Mouse (Mus musculus) ES-E14 (cell line): ENCODE results near the gene Srpk1. TPM values are rescaled to one million over a fixed set of nuclear protein-coding genes. Genes with fewer than 3 reads are reported as not detected.

ENCODE experiments used
- DNase-seq: peaks from one replicate; pipeline ENCODE4 v3.0.0-alpha.2; 2013; ENCODE audit warnings: low read depth, low spot score
- H3K27ac ChIP-seq: 2 replicates; pipeline ENCODE4 v1.5.1; 2012; ENCODE audit warnings: low read depth, mild to moderate bottlenecking, low read length, moderate library complexity, mixed read lengths; ENCODE audit not compliant: poor library complexity, insufficient read depth, severe bottlenecking
- H3K36me3 ChIP-seq: 2 replicates; pipeline ENCODE4 v1.6.1; 2012; ENCODE audit warnings: mild to moderate bottlenecking, low read length, moderate library complexity, mixed read lengths; ENCODE audit not compliant: control insufficient read depth, poor library complexity, insufficient read depth, severe bottlenecking
- H3K4me1 ChIP-seq, 2 experiments: fragments of 150-350 bp in 1 of 2; sonication (generic) in 1 of 2; 2 replicates each; pipeline ENCODE4 v1.6.1; 2012; ENCODE audit warnings: low read length in 2 of 2, mild to moderate bottlenecking in 1 of 2, mixed read lengths in 1 of 2; ENCODE audit not compliant: control insufficient read depth in 2 of 2, insufficient read depth in 2 of 2, poor library complexity in 1 of 2
- H3K4me3 ChIP-seq, 2 experiments: fragments of 150-350 bp in 1 of 2; sonication (generic) in 1 of 2; 2 replicates each; pipeline ENCODE4 v1.5.1; 2012; ENCODE audit warnings: low read length in 2 of 2, low read depth in 1 of 2, mild to moderate bottlenecking in 1 of 2, mixed read lengths in 1 of 2; ENCODE audit not compliant: insufficient read depth in 1 of 2, poor library complexity in 1 of 2, severe bottlenecking in 1 of 2
- H3K9ac ChIP-seq: 2 replicates; pipeline ENCODE4 v1.6.1; 2012; ENCODE audit warnings: low read depth, mild to moderate bottlenecking, low read length, mixed read lengths; ENCODE audit not compliant: poor library complexity, insufficient read depth, severe bottlenecking
- H3K9me3 ChIP-seq: fragments of 150-350 bp; sonication (generic); 2 replicates; pipeline ENCODE4 v1.6.1; 2012; ENCODE audit warnings: low read depth, mild to moderate bottlenecking, low read length; ENCODE audit not compliant: control insufficient read depth, insufficient read depth
- CHD2 ChIP-seq: IDR thresholded peaks from 2 replicates; pipeline ENCODE4 v1.6.1; 2014; ENCODE audit warnings: mild to moderate bottlenecking, low read depth, low read length, inconsistent platforms
- HCFC1 ChIP-seq: IDR thresholded peaks from 2 replicates; pipeline ENCODE4 v1.6.1; 2012; ENCODE audit warnings: low read length, inconsistent platforms, borderline replicate concordance; ENCODE audit not compliant: insufficient read depth
- MAFK ChIP-seq: IDR thresholded peaks from 2 replicates; pipeline ENCODE4 v1.6.1; 2014; ENCODE audit warnings: mild to moderate bottlenecking, low read depth, low read length, inconsistent platforms; ENCODE audit not compliant: insufficient read depth
- ZC3H11A ChIP-seq: IDR thresholded peaks from 2 replicates; pipeline ENCODE4 v1.6.1; 2012; ENCODE audit warnings: low read depth, mild to moderate bottlenecking, inconsistent platforms, low read length, borderline replicate concordance
- ZNF384 ChIP-seq: IDR thresholded peaks from 2 replicates; pipeline ENCODE4 v1.6.1; 2012; ENCODE audit warnings: low read depth, low read length, inconsistent platforms
- in situ Hi-C, 2 experiments: fragments of 600-800 bp; cut with MboI; formaldehyde crosslinking; loops; one replicate each; pipeline ENCODE4 v1.15.1; 2025; ENCODE audit warnings: low sequenced_read_pairs in 2 of 2, inconsistent platforms in 1 of 2; ENCODE audit not compliant: unreplicated experiment in 2 of 2
- total RNA-seq: library from RNA; depleted of rRNA; stranded (reverse); fragments of 300-350 nt; gene quantifications from 2 replicates; pipeline ENCODE4 v1.2.3, GENCODE M21; 2012

Gene Srpk1
- total RNA-seq, 1 experiment = 115 TPM

DNA sequence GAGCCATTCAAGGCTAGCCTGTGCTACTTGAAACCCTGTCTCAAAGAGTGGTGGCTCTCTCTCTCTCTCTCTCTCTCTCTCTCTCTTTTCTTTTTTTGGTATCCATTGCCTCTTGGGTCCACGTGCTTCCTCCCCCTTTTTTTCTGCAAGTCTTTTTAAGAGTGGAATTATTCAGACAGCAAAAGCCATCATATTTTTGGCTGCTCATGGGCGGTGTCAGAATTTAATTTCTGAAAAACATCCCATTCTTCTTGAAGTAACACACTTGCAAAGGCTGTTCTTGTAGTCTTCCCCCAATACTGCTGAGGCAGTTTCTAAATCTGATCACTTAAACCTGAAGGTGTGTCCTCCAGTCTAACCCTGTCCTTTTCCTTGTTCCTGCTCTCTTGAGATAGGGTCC is 4.4 kb upstream of the Srpk1 start:
- Histone ChIP-seq H3K27ac (no peak overlapping the region), H3K4me1 (peaks cover 7 to 26% of the 10 kb centered on the region in 2 experiments), H3K36me3 (no peaks in the 10 kb centered on the region), H3K9me3 (no peaks in the 10 kb centered on the region), H3K4me3 (no peak overlapping the region), H3K9ac (no peak overlapping the region)
- DNase-seq = no peak
- in situ Hi-C loops = no loop called here
- TF ChIP-seq MAFK = no peak
- TF ChIP-seq ZC3H11A = no peak
- TF ChIP-seq ZNF384 = no peak
- TF ChIP-seq HCFC1 = no peak
- no peak for TF ChIP-seq CHD2

DNA sequence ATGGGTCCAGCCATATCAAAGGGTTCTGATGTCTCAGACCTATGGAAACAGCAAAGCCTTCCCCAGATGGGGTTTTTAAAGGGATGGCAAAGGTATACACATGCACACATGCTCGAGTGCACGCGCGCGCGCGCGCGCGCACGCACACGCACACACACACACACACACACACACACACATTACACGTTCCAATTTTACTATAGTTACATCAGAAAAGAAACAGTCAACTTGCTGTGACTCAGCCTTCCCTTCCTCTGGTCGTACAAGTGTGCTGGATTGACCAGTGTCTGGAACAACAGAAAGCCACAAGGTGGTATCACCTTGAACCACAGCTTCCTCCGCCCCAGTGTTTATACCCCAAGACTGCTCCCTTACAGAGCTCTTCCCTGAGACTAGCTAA is 2.8 kb upstream of the Srpk1 start:
- no peak overlapping the region for H3K4me3 ChIP-seq
- no peaks in the 10 kb centered on the region for H3K9me3 ChIP-seq
- in situ Hi-C loops = no loop called here
- H3K9ac ChIP-seq = no peak overlapping the region
- H3K4me1 ChIP-seq = peaks cover 11 to 23% of the 10 kb centered on the region in 2 experiments
- H3K36me3 ChIP-seq = peaks cover 4% of the 10 kb centered on the region; the same call in 1 of the 2 replicates
- TF ChIP-seq ZNF384 = no peak
- TF ChIP-seq HCFC1 = no peak
- no peak for TF ChIP-seq ZC3H11A
- no peak overlapping the region for H3K27ac ChIP-seq
- DNase-seq = no peak

GRCm38 (mm10) chr17:28624841-28625240 is 2.3 kb upstream of the Srpk1 start:
- Histone ChIP-seq H3K9me3 (no peaks in the 10 kb centered on the region), H3K9ac (no peak overlapping the region), H3K36me3 (peaks cover 8% of the 10 kb centered on the region), H3K27ac (no peak overlapping the region), H3K4me3 (no peak overlapping the region), H3K4me1 (peaks cover 9 to 22% of the 10 kb centered on the region in 2 experiments)
- no peak for DNase-seq
- in situ Hi-C loops = no loop called here
- TF ChIP-seq ZC3H11A (no peak), CHD2 (no peak), ZNF384 (no peak), MAFK (no peak), HCFC1 (no peak)

DNA sequence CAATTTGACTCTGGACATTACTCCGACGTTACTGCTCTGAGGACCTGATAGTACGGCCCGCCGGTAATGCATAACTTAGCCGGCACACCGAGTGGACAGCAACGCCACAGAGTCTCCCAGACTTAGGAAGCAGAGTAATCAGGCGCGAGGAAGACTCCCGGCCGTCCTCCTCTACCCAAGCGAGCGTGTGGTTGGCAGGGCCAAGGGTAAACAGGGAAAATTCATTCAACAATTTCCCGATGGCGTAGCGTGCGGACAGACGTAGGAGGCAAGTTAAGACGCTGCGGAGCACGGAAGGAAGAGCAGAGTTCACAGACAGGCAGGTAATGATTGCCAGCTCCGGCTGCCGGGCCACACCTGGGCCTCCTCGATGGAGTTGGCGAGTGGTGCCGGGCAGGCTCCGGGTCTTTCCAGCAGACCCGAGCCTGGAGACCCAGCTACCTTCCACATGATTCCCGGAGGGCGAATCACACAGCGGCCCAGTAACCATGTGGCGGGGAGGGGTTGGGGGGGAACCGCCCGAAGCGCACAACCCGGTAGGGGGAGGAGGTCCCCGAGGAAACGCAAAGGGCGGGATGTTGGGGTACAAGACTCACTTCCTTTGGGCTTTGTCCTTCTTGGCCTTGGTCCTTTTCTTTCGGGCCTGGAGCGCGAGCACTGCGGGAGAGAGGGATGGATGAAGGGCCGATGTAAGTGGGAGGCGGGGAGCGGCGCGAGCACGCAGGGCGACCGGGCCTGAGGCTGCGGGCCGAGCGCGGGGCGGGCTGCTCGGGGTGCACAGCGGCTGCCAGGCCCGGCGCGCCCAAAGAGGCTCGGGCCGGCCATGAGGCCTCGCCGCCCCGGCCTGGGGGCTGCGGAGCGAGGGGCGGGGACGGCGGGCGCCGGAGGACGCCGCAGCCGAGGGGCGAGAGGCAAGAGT is 869 bp downstream of the Srpk1 start:
- TF ChIP-seq MAFK (no peak), ZNF384 (no peak), CHD2 (no peak), HCFC1 (no peak), ZC3H11A (no peak)
- Histone ChIP-seq H3K36me3 (peaks cover 12% of the 10 kb centered on the region), H3K9ac (peak overlapping the region; percentile 85), H3K4me3 (peak overlapping the region; percentile 82 to 86), H3K4me1 (peaks cover 6 to 10% of the 10 kb centered on the region in 2 experiments; a peak in 3 of 4 replicates), H3K27ac (peak overlapping the region; percentile 70), H3K9me3 (no peaks in the 10 kb centered on the region)
- in situ Hi-C loops = no loop called here
- no peak for DNase-seq
